Mouse (Mus musculus) B cell, adult 2 months (primary cell): ENCODE measurements around the gene Enpp4.
A peak's percentile ranks its signal among the peaks of the same experiment; 100 is the strongest.

ENCODE experiments used
- DNase-seq, 2 experiments: peaks; one replicate each; pipeline ENCODE4 v3.0.0; 2022

Gene Enpp4

GRCm38 (mm10) chr17:44090916-44091315 is 14.7 kb downstream of the Enpp4 start:
- peak; percentile 55 to 62 for DNase-seq

GRCm38 (mm10) chr17:44088226-44088625 is 17.4 kb downstream of the Enpp4 start:
- DNase-seq, result no peak

GRCm38 (mm10) chr17:44083156-44083555 is 22.5 kb downstream of the Enpp4 start:
- DNase-seq, result no peak

DNA sequence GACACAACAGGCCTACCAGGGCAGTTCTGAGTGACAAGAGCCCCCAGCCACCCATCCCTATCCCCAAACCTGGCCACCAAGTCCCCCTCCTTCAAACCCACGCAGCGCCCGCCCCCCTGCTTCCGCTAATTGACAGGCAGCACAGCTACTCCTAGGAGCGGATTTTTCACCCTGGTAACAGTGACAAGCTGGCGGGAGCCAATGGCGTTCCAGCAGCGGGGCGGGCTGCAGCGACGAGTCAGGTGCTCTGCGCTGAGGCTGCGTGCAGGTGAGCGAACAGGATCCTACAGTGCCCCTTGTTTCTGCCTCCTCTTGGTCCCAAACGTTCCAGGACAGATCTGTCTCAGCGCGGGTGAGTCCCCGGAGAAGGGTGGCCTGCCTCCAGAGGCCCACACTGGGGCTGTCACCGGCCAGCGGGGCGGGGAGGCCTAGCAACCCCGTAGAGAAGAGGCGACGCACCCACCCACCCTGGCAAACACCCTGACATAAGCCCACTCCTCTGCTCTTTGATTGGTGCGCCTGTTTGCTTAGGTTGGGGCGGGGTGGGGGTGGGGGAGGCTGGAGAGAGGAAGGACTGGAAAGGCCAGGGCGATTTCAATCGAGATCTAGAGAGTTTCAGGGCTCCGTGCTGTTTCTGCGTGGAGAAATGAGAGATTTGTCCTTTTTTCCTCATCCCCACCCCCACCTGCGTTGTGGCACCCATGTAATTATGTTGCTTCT is 26.8 kb downstream of the Enpp4 start, which contains the start of gene Enpp5:
Enpp5 (plus strand) TSS at position 183 of the 720 bp plus-strand sequence.
- DNase-seq, result peak; percentile 78 to 80

GRCm38 (mm10) chr17:44077843-44078160 is 27.8 kb downstream of the Enpp4 start:
- no peak for DNase-seq

GRCm38 (mm10) chr17:44077146-44077842 is 28.3 kb downstream of the Enpp4 start:
- DNase-seq, result no peak

DNA sequence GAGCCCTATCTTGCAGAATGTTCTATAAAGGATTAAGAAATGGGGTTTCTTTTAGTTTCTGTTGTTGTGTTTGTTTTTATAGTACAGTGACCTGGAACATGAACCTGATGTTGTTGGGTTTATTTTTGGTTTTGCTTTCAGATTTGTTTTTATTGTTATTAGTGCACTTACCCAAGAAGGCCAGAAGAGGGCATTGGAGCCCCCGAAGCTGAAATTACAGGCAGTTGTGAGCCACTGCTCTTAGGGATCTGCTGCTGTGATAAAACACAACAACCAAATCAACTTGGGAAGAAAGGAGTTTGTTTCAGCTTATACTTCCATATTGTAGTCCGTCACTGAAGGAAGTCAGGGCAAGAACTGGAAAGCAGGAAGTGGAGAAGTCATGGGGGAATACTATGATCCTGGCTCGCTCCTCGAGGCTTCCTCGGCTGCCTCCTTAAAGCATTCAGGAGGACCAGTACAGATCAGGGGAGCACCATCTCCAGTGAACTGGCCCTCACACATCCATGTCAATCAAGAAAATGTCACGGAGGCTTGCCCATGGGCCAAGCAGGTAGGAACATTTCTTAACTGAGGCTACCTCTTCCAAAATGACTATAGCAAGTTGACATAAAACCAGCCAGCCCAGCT is 29.4 kb downstream of the Enpp4 start:
- DNase-seq, result peak; percentile 19 to 40

DNA sequence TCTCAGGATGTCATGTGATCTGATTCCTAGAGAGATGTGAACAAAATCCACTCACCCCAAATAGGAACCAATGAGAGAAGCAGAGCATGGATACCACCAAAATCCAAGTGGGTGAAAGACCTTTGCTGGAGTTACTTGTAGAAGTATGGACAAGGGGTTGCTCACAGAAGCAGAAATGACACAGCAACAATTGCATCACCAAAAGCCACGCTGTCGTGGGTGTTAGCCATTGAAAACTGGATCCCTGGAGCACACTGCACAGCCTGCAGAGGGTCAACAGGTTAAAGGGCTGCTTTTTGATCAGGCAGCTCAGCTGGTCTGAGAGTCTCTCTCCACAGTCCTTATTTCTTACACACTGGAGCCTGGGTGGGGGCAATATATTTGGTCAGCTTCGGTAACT is 30.0 kb downstream of the Enpp4 start:
- no peak for DNase-seq

GRCm38 (mm10) chr17:44071680-44072079 is 33.9 kb downstream of the Enpp4 start:
- no peak for DNase-seq

DNA sequence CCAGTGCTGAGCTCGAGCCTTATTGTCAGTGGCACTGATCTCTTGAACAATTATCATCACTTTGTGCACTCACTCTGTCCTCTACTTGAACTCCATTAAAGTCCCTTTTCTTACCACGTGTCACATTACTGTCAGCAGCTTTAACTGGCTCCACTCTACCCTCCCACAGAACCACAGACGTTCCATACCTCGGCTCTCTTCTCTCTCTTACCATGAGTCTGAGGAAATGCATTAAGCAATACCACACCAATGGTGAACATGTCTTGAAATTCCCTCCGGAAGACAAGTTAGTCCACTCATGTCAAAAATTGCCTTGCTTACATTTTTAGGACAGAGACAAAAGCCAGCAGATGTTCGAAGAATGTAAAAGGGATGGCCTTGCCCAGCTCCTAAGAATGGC is 36.7 kb downstream of the Enpp4 start:
- no peak for DNase-seq

DNA sequence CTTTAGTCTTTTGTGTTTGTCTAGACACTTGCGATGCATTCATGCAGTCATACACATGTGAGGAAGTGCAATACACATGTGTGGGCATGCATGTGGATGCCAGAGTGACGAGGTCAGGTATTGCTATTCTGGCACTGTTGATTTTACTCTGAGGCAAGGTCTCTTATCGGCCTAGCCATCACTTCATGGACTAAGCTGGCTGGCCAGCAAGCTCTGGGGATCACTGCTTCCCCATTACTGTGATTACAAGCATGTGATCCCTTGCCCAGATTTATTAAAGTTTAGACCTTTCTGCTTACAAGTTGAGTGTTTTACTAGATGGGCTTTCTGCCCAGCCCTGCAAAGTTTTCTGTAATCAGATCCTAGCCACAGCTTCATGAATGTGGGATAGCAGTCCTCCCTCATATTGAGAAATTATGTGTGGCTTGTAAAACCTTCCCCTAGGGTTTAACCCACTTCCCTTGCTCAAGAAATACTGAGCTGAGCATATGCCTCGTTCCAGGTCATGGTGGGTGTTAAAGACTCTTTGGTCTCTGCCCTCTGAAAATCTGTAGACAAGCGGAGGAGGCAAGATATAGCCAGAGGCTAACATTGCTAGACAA is 44.2 kb downstream of the Enpp4 start:
- DNase-seq, result no peak

- DNase-seq, result no peak
Observed at GRCm38 (mm10) chr17:44060781-44061180, 44.8 kb downstream of the Enpp4 start.

DNA sequence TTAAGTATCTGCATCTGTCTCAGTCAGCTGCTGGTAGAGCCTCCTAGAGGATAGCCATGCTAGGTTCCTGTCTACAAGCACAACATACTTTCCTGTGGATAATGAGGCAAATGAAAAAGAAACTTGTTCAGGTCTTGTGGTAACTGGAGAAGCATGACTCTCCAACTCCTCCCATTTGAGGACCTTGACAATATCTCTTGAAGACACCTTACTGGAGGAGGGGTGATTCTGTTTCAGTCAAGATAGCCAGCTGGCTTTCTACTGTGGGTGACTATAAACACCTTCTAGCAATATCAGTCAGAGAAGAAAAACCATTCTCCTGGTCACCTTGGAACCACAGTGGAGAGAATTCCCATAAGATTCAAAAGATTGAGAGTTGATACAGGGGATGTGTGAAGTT is 47.5 kb downstream of the Enpp4 start:
- DNase-seq, result no peak

DNA sequence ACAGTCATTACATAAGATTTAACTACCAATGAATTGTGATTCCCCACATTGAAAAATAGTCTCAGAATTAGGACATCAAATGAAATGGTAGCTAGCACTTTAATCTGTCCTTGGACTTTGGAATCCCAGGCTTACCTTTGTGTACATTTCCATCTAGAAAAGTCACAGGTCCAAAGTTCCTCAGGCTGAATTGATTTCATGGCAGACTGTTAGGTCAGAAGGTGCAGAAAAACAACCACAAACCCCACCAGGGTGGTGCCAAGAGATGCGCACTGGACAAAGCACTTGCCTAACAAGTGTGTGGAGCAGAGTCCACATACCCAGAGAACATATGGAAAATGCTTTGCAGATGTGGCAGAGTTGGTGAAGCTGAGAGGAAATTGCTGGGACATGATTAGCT is 48.5 kb downstream of the Enpp4 start:
- DNase-seq, result no peak

GRCm38 (mm10) chr17:44053427-44053826 is 52.2 kb downstream of the Enpp4 start:
- peak; percentile 45 to 58 for DNase-seq
